Mouse (Mus musculus) right cerebral cortex, postnatal 36 days (tissue): ENCODE data around the gene Tarbp2.

Experiments
- DNase-seq, 2 experiments: peaks; one replicate each; pipeline ENCODE4 v3.0.0; 2022; ENCODE audit warnings: low spot score in 2 of 2, mixed read lengths in 1 of 2

Tarbp2 gene

GRCm38 (mm10) chr15:102505770-102506463, 12.1 kb upstream of the Tarbp2 start:
- DNase-seq: peak in 1 of 2 experiments; percentile 4

- no peak for DNase-seq
These were observed 11.5 kb upstream of the Tarbp2 start for GRCm38 (mm10) chr15:102506464-102506830.

DNA sequence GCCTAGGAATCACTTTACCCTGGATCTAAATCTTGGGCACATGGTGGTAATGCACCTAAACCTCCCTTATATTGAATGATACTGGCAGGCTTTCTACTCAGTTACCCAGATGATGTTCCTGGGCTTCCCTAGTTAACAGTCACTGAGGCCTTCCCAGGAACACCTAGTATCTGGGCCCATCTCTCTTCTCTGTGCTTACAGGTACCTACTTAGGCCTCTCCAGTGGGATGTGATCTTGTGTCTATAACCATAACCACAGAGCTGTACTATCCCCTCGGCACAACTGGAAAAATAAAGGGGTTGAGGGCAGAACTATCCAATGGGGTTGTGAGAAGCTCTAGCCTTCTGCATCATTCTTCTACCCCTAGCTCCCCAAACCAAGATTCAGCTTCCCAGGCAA, 11.1 kb upstream of the Tarbp2 start:
- DNase-seq: peak in 1 of 2 experiments; percentile 0

DNA sequence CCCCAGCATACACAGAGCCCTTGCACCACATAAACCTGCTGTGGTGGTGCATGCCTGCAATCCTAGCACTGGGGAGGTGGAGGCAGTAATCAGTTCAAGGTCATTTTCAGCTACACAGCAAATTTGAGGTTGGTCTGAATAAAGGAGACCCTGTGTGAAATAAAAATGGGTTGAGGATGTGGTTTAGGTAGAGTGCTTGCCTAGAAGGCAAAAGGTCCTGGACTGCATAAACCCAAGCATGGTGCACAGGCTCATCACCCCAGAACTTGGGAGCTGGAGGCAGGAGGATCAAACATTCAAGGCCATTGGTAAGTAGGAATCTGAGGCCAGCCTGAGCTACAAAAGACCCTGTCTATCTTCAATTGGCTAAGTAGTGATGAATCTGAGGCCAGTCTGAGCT, 10.4 kb upstream of the Tarbp2 start:
- peak in 1 of 2 experiments; percentile 0 for DNase-seq

DNA sequence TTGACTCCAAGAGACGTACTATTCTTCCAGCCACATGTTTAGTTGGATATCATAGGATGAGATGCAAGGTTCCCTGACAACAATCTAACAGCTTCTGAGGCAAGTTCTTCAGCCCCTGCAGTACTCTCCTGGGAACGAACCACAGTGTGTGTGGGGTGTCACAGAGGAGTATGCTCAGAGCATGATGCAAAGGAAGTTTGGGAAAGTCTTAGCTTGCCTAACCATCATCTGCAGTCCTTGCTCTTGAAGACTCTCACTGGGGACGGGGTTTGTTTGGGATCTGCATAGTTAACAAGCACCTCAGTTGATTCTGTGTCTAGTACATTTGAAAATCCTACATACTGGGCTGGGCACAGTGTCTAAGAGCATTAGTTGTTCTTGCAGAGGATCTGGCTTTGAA, 9.7 kb upstream of the Tarbp2 start:
- DNase-seq: peak in 1 of 2 experiments; percentile 1

DNA sequence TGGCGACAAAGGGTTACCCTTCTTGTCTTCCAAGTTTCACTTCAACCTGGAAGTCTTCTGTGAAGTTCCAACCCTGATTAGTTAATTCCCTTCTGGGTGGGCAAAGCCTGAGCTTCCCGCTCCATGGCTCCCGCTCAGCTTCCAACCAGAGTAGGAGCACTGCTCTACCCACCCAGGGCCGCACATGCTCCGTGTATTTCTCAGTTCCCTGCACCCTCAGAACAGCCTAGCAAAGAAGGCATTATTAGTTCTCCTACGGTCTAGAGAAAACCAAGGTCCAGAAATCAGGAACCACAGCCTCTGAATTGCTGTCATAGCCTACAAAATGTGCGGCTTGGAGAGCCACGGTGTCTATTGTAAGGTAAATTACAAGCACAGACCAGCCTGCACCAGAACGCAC, 7.9 kb upstream of the Tarbp2 start:
- DNase-seq: no peak

DNA sequence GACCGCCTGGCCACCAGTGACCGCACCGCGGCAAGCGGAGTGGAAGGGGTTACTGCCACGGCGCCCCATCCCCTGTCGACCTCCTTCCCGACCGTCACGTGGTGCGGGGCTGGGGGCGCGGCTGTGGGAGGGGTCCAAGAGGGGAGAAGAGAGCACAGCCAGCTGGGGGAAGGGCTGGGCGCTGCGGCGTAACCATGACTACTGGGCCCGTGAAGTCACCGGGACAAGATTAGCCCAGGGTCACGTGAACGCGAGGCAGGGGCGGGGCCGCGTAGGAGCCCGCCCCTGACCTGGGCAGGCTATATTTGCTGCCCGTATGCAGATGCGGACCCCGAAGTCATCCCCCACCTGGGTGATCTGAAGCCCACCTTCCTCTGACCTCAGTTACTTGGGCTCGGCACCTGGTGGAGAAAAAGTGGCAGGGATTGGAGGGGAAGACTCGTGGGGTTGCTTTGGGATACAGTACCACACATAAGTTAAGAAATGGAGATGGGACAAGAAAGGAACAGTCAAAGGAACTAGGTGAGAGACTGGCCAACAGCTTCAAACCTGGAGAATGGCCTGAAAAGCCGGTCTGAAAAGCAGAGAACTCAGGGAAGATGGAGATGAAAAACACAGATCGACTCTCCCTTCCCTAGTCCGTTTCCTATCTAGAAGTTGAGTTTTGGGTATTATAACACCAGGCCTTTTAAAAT, 7.3 kb upstream of the Tarbp2 start:
- DNase-seq: peak; percentile 82 to 87

DNA sequence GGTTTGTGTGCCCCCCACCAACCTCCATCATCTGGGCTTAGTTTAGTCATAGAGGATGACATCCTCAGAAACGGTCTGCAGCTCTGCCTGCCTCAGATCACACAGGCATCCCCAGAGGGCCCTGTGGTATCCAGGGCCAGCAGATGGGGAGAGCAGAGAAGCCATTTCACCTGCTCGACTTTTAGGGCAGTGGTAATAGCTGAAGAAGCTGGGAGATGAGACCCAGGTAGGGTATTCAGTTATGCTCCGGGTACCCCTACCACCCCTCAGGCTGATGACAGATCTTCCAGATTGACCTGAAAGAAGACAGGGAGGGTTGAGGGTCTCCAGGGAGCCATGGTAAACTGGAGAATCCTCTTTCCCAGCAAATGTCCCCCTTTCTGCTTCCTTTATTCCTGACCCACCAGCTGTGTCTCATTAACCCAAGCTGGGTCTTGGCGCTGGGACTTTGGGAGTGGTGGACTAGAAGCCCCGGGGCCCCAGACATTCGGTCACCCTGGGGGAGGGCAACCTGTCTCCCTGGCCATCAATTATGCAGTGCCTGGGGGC, 6.6 kb upstream of the Tarbp2 start:
- no peak for DNase-seq

DNA sequence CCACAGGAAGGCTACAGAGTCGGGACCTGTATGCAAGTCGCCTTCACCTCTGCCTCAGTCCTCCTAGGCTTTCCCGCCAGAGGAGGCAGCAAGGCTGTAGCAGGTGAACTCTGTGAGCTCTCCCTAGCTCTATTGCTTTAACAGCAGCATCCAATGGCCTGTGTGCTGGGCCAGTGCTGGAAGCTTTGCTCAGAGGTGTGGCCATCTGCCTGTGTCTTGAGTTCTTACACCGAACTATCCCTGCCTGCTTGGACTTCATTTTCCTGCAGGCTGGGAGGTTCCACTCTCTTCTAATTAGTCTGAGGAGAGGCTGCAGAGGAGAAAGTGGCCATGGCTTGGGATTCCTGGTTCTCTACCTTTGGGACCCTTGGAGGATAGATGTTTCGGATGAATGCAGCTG, 6.0 kb upstream of the Tarbp2 start:
- no peak for DNase-seq

DNA sequence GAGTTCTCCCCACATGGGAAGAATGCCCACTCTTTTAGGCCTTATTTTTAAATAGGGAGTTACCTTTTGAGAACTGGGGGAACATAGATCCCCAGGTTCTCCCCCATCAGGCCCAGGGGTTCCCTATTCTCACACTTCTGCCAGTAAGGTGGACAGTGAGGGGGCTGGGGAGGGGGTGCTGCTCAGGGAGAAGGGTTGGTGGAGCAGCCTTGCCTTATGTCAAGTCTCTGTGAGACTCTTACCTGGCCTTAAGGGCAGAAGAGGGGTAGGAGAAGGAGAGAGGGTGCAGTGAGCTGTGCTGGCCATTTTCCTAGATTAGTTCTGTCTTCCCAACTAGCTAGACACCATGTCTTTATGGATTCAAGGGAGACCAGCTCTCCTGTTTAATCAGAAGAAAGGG, 5.5 kb upstream of the Tarbp2 start:
- no peak for DNase-seq

GRCm38 (mm10) chr15:102513004-102513403, 5.0 kb upstream of the Tarbp2 start:
- no peak for DNase-seq

DNA sequence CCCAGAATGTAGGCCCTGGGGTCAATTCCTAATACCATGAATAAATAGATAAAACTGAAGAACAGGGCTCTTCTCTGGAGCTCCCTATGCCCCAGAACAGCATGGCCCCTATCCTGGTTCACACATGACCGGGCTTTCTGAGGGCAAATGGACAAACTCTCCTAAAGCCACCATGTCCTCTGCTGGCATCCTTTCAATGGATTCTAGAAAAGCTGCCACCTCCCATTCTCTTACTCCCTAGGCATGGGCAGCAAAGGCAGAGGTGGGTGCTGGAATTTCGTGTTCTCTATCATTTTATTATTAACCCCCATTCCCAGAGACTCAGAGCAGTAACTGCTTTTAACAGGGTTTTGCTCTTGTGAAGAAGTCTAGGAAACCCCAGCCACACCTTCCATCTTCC, 2.7 kb upstream of the Tarbp2 start:
- no peak for DNase-seq

DNA sequence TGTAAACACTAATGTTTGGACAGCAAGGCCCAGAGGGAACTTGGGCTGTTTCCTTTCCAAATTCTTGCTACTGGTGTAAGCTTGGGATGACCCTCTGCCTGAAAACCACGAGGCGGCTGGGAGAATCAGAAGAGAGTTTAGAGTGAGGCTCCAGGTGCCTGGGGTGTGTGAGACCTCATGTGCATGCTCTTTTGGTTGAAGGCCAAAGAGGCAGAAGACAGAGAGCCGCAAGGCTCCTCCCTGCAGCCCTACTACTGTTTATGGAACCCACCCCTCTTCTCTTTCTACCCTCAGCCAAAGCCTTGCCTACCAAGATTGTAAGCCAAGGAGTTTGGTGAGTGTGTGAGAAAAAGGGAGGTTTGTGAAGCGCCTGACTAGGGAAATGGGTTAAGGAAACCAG, 2.2 kb upstream of the Tarbp2 start:
- DNase-seq: no peak

DNA sequence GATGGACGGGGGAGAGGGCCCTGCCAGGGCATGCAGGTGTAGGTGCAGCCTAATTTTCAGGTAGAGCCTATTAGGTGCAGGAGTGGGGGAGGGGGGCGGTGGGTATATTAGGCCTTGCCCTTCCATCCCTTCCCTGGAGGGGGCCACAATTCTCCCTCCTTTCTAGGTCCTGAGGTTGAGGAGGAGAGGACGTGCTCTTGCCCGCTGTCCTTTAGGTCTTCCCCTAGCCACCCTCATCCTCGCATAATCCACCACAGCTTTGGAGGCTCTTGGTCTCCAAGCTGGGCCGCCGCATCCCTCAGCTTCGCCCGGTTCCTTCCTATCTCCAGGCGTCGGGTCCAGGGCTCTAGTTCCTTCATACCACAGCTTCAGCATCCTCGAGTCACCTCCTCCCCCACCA, 1.7 kb upstream of the Tarbp2 start:
- no peak for DNase-seq

DNA sequence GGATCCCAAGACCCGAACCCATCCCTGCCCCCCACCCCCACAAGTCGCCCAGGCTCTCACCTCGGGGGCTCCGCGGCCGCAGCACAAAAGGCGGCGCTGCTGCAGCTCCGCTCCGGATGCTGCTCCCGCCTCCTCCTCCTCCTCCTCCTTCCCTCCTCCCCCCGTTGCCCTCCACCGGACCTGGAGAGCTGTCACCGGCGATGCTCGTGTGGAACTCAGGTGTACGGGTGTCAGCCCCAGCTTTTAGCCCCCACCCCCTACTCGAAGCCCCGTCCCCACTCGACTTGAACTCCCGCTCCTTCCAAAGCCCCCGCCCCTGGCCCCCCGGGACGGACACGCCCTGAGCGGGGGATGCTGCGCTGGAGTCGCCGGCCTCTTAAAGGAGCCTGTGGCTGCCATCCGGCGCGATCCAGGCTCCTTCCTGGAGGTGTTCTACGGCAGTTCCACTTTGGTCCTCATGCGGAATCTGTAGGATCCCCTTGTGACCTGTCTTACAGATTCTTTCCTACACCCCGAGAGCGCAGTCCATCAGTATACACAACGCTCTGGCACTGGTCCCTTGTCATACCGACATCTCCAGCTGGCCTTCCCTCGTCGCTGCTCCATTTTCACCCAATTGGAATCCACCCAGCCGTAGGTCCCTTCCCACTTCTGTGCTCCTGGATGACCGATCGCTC, 1.1 kb upstream of the Tarbp2 start, which contains the start of gene Map3k12:
Gene Map3k12, minus strand, starts transcription at position 337 of the 677 bp plus-strand sequence.
- DNase-seq: peak; percentile 70 to 72

GRCm38 (mm10) chr15:102517631-102517975, 389 bp upstream of the Tarbp2 start:
- DNase-seq: no peak

- no peak for DNase-seq
These were observed 838 bp downstream of the Tarbp2 start for GRCm38 (mm10) chr15:102518859-102519201.

GRCm38 (mm10) chr15:102519211-102520141, 1.5 kb downstream of the Tarbp2 start:
- no peak for DNase-seq

DNA sequence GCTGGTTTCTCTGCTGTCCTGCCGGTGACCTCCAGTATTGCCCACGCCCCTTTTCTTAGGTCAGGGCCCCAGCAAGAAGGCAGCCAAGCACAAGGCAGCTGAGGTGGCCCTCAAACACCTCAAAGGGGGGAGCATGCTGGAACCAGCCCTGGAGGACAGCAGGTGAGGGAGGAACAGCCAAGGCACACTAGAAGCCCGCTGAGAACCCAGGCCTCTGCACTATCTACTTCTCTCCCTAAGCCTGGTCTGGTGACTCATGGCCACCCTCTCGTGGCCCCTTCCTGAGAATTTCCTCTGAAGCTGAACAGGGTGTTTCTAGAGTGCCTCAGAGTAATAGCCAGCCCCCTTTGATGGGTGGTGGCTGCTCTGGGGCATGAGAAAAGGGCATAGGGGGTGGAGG, 2.4 kb downstream of the Tarbp2 start:
- DNase-seq: no peak

- no peak for DNase-seq
These were observed 3.5 kb downstream of the Tarbp2 start for GRCm38 (mm10) chr15:102521480-102521879.

DNA sequence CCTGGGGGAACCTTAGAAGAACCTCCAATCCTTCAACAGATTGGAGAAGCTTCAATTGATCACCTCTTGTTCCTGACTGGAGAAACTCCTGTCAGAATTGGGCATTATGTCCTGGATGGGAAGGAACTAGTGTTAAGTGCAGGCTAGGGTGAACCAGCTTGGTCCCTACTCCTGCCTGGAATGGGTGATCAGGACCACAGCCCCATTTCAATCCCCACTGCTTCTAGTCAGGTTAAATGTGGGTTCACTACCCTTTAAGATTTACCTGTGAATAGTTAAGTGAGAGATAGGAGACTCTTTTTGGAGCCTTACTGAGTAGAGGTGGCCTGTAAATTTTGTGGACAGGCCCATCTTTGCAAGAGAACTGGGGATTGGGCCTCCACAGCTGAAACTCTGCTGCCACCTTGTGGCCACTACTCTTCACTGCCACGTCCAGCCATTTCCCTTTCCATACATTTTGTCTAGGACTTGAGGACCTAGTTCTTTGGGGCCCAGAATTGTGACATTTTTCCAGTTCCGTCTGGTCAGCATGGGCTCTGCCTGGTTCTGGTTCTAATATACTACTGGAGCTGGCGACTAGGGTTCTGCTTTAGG, 7.0 kb downstream of the Tarbp2 start, which contains the start of gene Npff:
Gene Npff, minus strand, starts transcription at position 51 of the 594 bp plus-strand sequence.
- DNase-seq: peak in 1 of 2 experiments; percentile 70
